Mouse (Mus musculus): Measurements from ENCODE around the gene Ikzf3.

- no peak for TF ChIP-seq CTCF (conservative IDR thresholded peaks at IDR 0.05; ENCODE audit: insufficient read depth, insufficient read length, low read depth, low read length)
- no peak for TF ChIP-seq POLR2A (IDR thresholded peaks at IDR 0.05; ENCODE audit: low read depth, low read length)
Measured at GRCm38 (mm10) chr11:98547308-98547693, 1.5 kb upstream of the Ikzf3 start.

Measured in kidney, adult 2 months (tissue).